Mouse (Mus musculus): ENCODE measurements around the gene Zfp568. TPM values are rescaled to one million over a fixed set of nuclear protein-coding genes. Genes with fewer than 3 reads are reported as not detected.

Zfp568 gene
- total RNA-seq (2023) = 10 to 100 TPM; 20.8 to 22.1 TPM

GRCm38 (mm10) chr7:29983690-29984380 is at the start of gene Zfp568:
Zfp568 (plus strand) TSS chr7:29983955.

GRCm38 (mm10) chr7:29953513-29954401 is 30.0 kb upstream of the Zfp568 start, which contains the start of gene Zfp74:
Zfp74 (minus strand) TSS chr7:29954089.

GRCm38 (mm10) chr7:30050882-30051548 is 67.3 kb downstream of the Zfp568 start, which contains the start of gene Zfp14:
Zfp14 (minus strand) TSS chr7:30051380.

GRCm38 (mm10) chr7:30072146-30073028 is 88.6 kb downstream of the Zfp568 start, which contains the start of gene Zfp82:
Zfp82 (minus strand) TSS chr7:30072900.

Other genes starting within 250 kb of the Zfp568 start
- 10 to 100 TPM; 18.2 to 21.5 TPM for gene Zfp84, start 215.4 kb upstream of the Zfp568 start, total RNA-seq (2023)
- 1 to 10 TPM; 1.2 to 1.5 TPM for gene Zfp30, start 200.0 kb upstream of the Zfp568 start, total RNA-seq (2023)
- 10 to 100 TPM; 13.3 to 13.8 TPM for gene Zfp790, start 167.8 kb upstream of the Zfp568 start, total RNA-seq (2023)
- 1 to 10 TPM; 6.9 to 7.2 TPM for gene Zfp940, start 130.3 kb upstream of the Zfp568 start, total RNA-seq (2023)
- 10 to 100 TPM; 21.1 to 23.9 TPM for gene Zfp420, start 124.0 kb upstream of the Zfp568 start, total RNA-seq (2023)
- gene Zfp27, start 77.4 kb upstream of the Zfp568 start, total RNA-seq (2023) = 10 to 100 TPM in 1 of 2 experiments, 1 to 10 TPM in 1; 8.1 to 10.1 TPM
- gene Zfp383, start 75.7 kb upstream of the Zfp568 start, total RNA-seq (2023) = 1 to 10 TPM; 3.5 to 4.1 TPM
- gene Zfp74, start 29.9 kb upstream of the Zfp568 start, total RNA-seq (2023) = 10 to 100 TPM; 12.8 to 14.0 TPM
- 1 to 10 TPM; 5.5 to 6.3 TPM for gene Zfp14, start 67.4 kb downstream of the Zfp568 start, total RNA-seq (2023)
- gene Zfp82, start 88.9 kb downstream of the Zfp568 start, total RNA-seq (2023) = 1 to 10 TPM; 5.5 to 7.1 TPM
- gene Gm26920, start 106.5 kb downstream of the Zfp568 start, total RNA-seq (2023) = not detected
- 10 to 100 TPM in 1 of 2 experiments, 1 to 10 TPM in 1; 7.1 to 10.5 TPM for gene Zfp566, start 106.6 kb downstream of the Zfp568 start, total RNA-seq (2023)
- 10 to 100 TPM; 50.5 to 60.3 TPM for gene Zfp260, start 110.8 kb downstream of the Zfp568 start, total RNA-seq (2023)
- gene Zfp382, start 138.0 kb downstream of the Zfp568 start, total RNA-seq (2023) = 10 to 100 TPM; 11.6 to 16.6 TPM
- gene Zfp146, start 185.8 kb downstream of the Zfp568 start, total RNA-seq (2023) = 10 to 100 TPM; 53.4 to 56.2 TPM
- gene Cox7a1, start 200.2 kb downstream of the Zfp568 start, total RNA-seq (2023) = 1 to 10 TPM in 1 of 2 experiments, not detected in 1; 1.8 TPM
- 100 to 1,000 TPM; 155 to 167 TPM for gene Capns1, start 214.9 kb downstream of the Zfp568 start, total RNA-seq (2023)
- gene Polr2i, start 248.0 kb downstream of the Zfp568 start, total RNA-seq (2023) = 10 to 100 TPM; 35.1 to 43.9 TPM
- 10 to 100 TPM; 26.0 to 27.3 TPM for gene Tbcb, start 248.3 kb downstream of the Zfp568 start, total RNA-seq (2023)